Mouse (Mus musculus): ENCODE results near the gene D930007J09Rik.
A peak's percentile ranks its signal among the peaks of the same experiment; 100 is the strongest.

The D930007J09Rik gene

GRCm38 (mm10) chr13:32819926-32820325 is 17.3 kb upstream of the D930007J09Rik start:
- no peak for DNase-seq (ENCODE audit: low spot score in 2 of 2)

GRCm38 (mm10) chr13:32819241-32819640 is 16.6 kb upstream of the D930007J09Rik start:
- DNase-seq (ENCODE audit: low spot score in 2 of 2), result no peak

- DNase-seq (ENCODE audit: low spot score in 2 of 2), result no peak
These were observed 5.0 kb upstream of the D930007J09Rik start for GRCm38 (mm10) chr13:32807624-32808023.

GRCm38 (mm10) chr13:32806820-32807219 is 4.2 kb upstream of the D930007J09Rik start:
- no peak for DNase-seq (ENCODE audit: low spot score in 2 of 2)

- no peak for DNase-seq (ENCODE audit: low spot score in 2 of 2)
These were observed 1.2 kb upstream of the D930007J09Rik start for GRCm38 (mm10) chr13:32803701-32804345.

- peak; percentile 78 to 92 for DNase-seq (ENCODE audit: low spot score in 2 of 2)
These were observed 892 bp downstream of the D930007J09Rik start, which contains the start of gene Wrnip1 for GRCm38 (mm10) chr13:32801693-32802221. Gene Wrnip1 (plus strand): TSS chr13:32802038.

- peak in 1 of 2 experiments; percentile 64 for DNase-seq (ENCODE audit: low spot score in 2 of 2)
These were observed 1.8 kb downstream of the D930007J09Rik start for GRCm38 (mm10) chr13:32800859-32801258.

GRCm38 (mm10) chr13:32799131-32799530 is 3.5 kb downstream of the D930007J09Rik start:
- DNase-seq (ENCODE audit: low spot score in 2 of 2), result no peak

- DNase-seq (ENCODE audit: low spot score in 2 of 2), result no peak
These were observed 5.6 kb downstream of the D930007J09Rik start for GRCm38 (mm10) chr13:32797085-32797484.

GRCm38 (mm10) chr13:32795166-32795565 is 7.5 kb downstream of the D930007J09Rik start:
- no peak for DNase-seq (ENCODE audit: low spot score in 2 of 2)

GRCm38 (mm10) chr13:32794619-32795018 is 8.0 kb downstream of the D930007J09Rik start:
- DNase-seq (ENCODE audit: low spot score in 2 of 2), result no peak

GRCm38 (mm10) chr13:32789781-32790180 is 12.9 kb downstream of the D930007J09Rik start:
- no peak for DNase-seq (ENCODE audit: low spot score in 2 of 2)

- no peak for DNase-seq (ENCODE audit: low spot score in 2 of 2)
These were observed 15.1 kb downstream of the D930007J09Rik start for GRCm38 (mm10) chr13:32787584-32787983.

- DNase-seq (ENCODE audit: low spot score in 2 of 2), result no peak
These were observed 18.8 kb downstream of the D930007J09Rik start, which contains the start of gene Mylk4 for GRCm38 (mm10) chr13:32783816-32784215. Gene Mylk4 (minus strand): TSS chr13:32783954.

GRCm38 (mm10) chr13:32783055-32783454 is 19.6 kb downstream of the D930007J09Rik start:
- no peak for DNase-seq (ENCODE audit: low spot score in 2 of 2)

GRCm38 (mm10) chr13:32778861-32779260 is 23.8 kb downstream of the D930007J09Rik start:
- DNase-seq (ENCODE audit: low spot score in 2 of 2), result no peak

- no peak for DNase-seq (ENCODE audit: low spot score in 2 of 2)
These were observed 26.3 kb downstream of the D930007J09Rik start for GRCm38 (mm10) chr13:32776350-32776749.

- no peak for DNase-seq (ENCODE audit: low spot score in 2 of 2)
These were observed 26.8 kb downstream of the D930007J09Rik start for GRCm38 (mm10) chr13:32775889-32776288.

GRCm38 (mm10) chr13:32769960-32770359 is 32.7 kb downstream of the D930007J09Rik start:
- no peak for DNase-seq (ENCODE audit: low spot score in 2 of 2)

- DNase-seq (ENCODE audit: low spot score in 2 of 2), result peak in 1 of 2 experiments; percentile 24
These were observed 34.5 kb downstream of the D930007J09Rik start for GRCm38 (mm10) chr13:32768104-32768503.

- no peak for DNase-seq (ENCODE audit: low spot score in 2 of 2)
These were observed 38.2 kb downstream of the D930007J09Rik start for GRCm38 (mm10) chr13:32764448-32764847.

GRCm38 (mm10) chr13:32763141-32763540 is 39.5 kb downstream of the D930007J09Rik start:
- DNase-seq (ENCODE audit: low spot score in 2 of 2), result no peak

- DNase-seq (ENCODE audit: low spot score in 2 of 2), result no peak
These were observed 41.9 kb downstream of the D930007J09Rik start for GRCm38 (mm10) chr13:32760795-32761194.

Data from spleen, postnatal 10 days (tissue).